Mouse (Mus musculus) liver, embryonic 14.5 days (tissue): Measurements from ENCODE around the gene Cdcp2. TPM values are rescaled to one million over a fixed set of nuclear protein-coding genes. Genes with fewer than 3 reads are reported as not detected.

Experiments used
- ATAC-seq: fragments of 200-750 bp; cut with Nextera tagmentation; 2 replicates; pipeline ENCODE4 v1.8.0; 2017; ENCODE audit warnings: moderate number of reproducible peaks, mild to moderate bottlenecking, moderate library complexity; ENCODE audit not compliant: insufficient read depth
- DNase-seq, 3 experiments: peaks; one replicate each; pipeline ENCODE4 v3.0.0-alpha.2; 2012 to 2013; ENCODE audit warnings: low read depth in 3 of 3, low spot score in 3 of 3
- H3K27ac ChIP-seq: fragments of 300-500 bp; sonication (generic); 2 replicates; pipeline ENCODE4 v1.5.1; 2014; ENCODE audit warnings: moderate library complexity, mild to moderate bottlenecking, control low read depth, inconsistent platforms
- H3K27me3 ChIP-seq: fragments of 300-500 bp; sonication (generic); 2 replicates; pipeline ENCODE4 v1.6.1; 2014; ENCODE audit warnings: mild to moderate bottlenecking, low read length, moderate library complexity; ENCODE audit not compliant: control insufficient read depth, insufficient read depth
- H3K36me3 ChIP-seq: fragments of 300-500 bp; sonication (generic); replicated peaks from 2 replicates; pipeline ENCODE4 v1.6.1; 2014; ENCODE audit warnings: low read depth; ENCODE audit not compliant: control insufficient read depth, insufficient read depth
- H3K4me1 ChIP-seq, 2 experiments: fragments of 200-500 bp in 1 of 2; fragments of 300-500 bp in 1 of 2; sonication (generic) in 1 of 2; replicated peaks; 2 replicates each; pipeline ENCODE4 v1.6.1; 2012 to 2014; ENCODE audit warnings: antibody characterized with exemption in 1 of 2, inconsistent platforms in 1 of 2, low read length in 1 of 2; ENCODE audit not compliant: control insufficient read depth in 2 of 2, insufficient read depth in 2 of 2
- H3K4me2 ChIP-seq: fragments of 300-500 bp; sonication (generic); 2 replicates; pipeline ENCODE4 v1.6.1; 2014; ENCODE audit warnings: low read depth, mild to moderate bottlenecking, control low read depth, moderate library complexity
- H3K4me3 ChIP-seq, 2 experiments: fragments of 200-500 bp in 1 of 2; fragments of 300-500 bp in 1 of 2; sonication (generic) in 1 of 2; 2 replicates each; pipeline ENCODE4 v1.5.1; 2012 to 2014; ENCODE audit warnings: low read depth in 2 of 2, low read length in 2 of 2, mild to moderate bottlenecking in 2 of 2, control low read depth in 1 of 2, inconsistent platforms in 1 of 2, moderate library complexity in 1 of 2; ENCODE audit not compliant: insufficient read depth in 1 of 2
- H3K9ac ChIP-seq: fragments of 300-500 bp; sonication (generic); replicated peaks from 2 replicates; pipeline ENCODE4 v1.6.1; 2014; ENCODE audit warnings: mild to moderate bottlenecking, control low read depth, moderate library complexity
- H3K9me3 ChIP-seq: fragments of 300-500 bp; sonication (generic); 2 replicates; pipeline ENCODE4 v1.6.1; 2016; ENCODE audit warnings: low read length, mixed read lengths; ENCODE audit not compliant: control insufficient read depth
- CTCF ChIP-seq: IDR thresholded peaks from 2 replicates; pipeline ENCODE4 v1.5.1; 2016; ENCODE audit warnings: antibody characterized with exemption, low read depth, control low read depth
- EP300 ChIP-seq: IDR thresholded peaks from 2 replicates; pipeline ENCODE4 v1.6.1; 2016; ENCODE audit warnings: antibody characterized with exemption, low read depth
- WGBS: fragments of 180-500 bp; shearing (Covaris S2); extraction: QIAGEN DNeasy Blood & Tissue Kit; methylation state at CpG from one replicate; pipeline ENCODE4 v1.1.7; 2014; ENCODE audit not compliant: insufficient replicate concordance; 5-methylcytosine and 5-hydroxymethylcytosine counted together
- polyA plus RNA-seq, 2 experiments: library from polyadenylated mRNA; depleted of rRNA in 1 of 2; stranded (reverse) in 1 of 2; unstranded in 1 of 2; fragments of >200 nt; fragmentation: Nextera tagmentation in 1 of 2; extraction: Ambion mirVana in 1 of 2; gene quantifications; 2 replicates each; pipeline versions ENCODE4 v1.2.1 to v1.2.3; 2012 to 2014

The Cdcp2 gene
- polyA plus RNA-seq, 2 experiments: not detected

DNA sequence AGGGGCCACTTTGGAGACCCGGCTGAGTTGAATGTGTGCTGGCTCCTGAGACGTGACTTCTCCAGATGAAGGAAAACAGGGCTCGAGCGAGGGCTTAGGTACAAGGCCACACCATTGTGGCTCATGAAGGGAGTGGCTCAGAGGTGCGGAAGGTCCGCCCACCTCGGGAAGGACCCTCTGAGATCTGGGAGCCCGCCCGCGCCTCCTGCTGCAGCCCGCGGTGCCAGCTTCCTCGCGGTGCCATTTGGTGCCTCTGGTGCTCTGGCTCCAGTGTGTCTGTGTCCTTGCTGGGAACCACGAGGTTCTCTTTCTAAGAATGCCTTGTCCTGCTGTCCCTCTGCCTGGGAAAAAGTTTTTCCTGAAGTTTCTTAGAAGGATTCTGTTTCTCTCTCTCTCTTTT is 1.2 kb downstream of the Cdcp2 start:
- no peaks in the 10 kb centered on the region for H3K27me3 ChIP-seq
- ATAC-seq (no peak), DNase-seq (no peak)
- H3K4me1 ChIP-seq: no peaks in the 10 kb centered on the region
- no peaks in the 10 kb centered on the region for H3K9me3 ChIP-seq
- H3K4me3 ChIP-seq: no peak overlapping the region
- H3K27ac ChIP-seq: no peak overlapping the region
- H3K9ac ChIP-seq: no peak overlapping the region
- TF ChIP-seq CTCF (no peak), EP300 (no peak)
- no peak overlapping the region for H3K4me2 ChIP-seq
- H3K36me3 ChIP-seq: no peaks in the 10 kb centered on the region
- 47% methylated on average over 15 of the region's 15 CpGs for WGBS

GRCm38 (mm10) chr4:107098375-107098774 is 1.7 kb downstream of the Cdcp2 start:
- no peaks in the 10 kb centered on the region for H3K9me3 ChIP-seq
- no peak overlapping the region for H3K9ac ChIP-seq
- DNase-seq (no peak), ATAC-seq (no peak)
- H3K4me3 ChIP-seq: no peak overlapping the region
- 74% methylated on average over 10 of the region's 10 CpGs for WGBS
- H3K4me2 ChIP-seq: no peak overlapping the region
- H3K27ac ChIP-seq: no peak overlapping the region
- no peaks in the 10 kb centered on the region for H3K27me3 ChIP-seq
- no peaks in the 10 kb centered on the region for H3K4me1 ChIP-seq
- H3K36me3 ChIP-seq: no peaks in the 10 kb centered on the region
- no peak for TF ChIP-seq EP300

DNA sequence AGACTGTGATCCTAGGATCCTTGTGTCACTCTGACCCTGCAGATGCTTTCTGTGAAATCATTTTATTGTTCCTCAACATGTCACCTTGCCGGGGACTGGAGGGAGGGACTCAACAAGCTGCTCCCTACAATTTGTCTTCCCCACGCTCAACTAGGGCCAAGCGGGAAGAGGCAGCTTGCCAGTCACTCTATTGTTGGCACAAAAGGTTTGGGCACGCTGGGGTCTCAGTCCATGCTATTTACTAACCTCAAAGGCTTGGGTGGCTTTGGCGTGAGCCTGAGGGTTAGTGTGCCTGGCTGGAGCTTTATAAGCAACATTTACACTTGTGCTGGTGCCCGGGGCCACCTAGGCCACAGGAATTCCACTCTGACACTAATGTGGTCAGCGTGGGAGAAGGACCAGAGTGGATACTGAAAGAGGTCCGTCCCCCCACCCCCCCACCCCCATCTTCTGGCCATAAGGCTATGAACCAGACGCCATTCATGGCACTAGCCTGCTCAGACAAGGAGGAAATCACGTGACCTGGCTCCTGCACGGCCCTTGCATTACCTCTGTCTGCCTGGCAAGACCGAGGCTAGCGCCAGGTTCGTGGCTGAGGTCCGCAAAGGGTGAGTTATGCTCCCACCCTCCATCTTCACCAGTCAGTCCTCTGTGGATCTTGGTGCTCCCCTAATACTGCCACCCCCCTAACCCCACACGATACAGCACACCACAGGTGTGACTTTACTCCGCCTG is 2.3 kb downstream of the Cdcp2 start:
- H3K9ac ChIP-seq: no peak overlapping the region
- H3K4me2 ChIP-seq: no peak overlapping the region
- 57% methylated on average over 17 of the region's 17 CpGs for WGBS
- TF ChIP-seq EP300 (no peak), CTCF (no peak)
- DNase-seq (no peak), ATAC-seq (no peak)
- H3K27ac ChIP-seq: no peak overlapping the region
- no peaks in the 10 kb centered on the region for H3K4me1 ChIP-seq
- no peaks in the 10 kb centered on the region for H3K36me3 ChIP-seq
- H3K9me3 ChIP-seq: no peaks in the 10 kb centered on the region
- H3K27me3 ChIP-seq: no peaks in the 10 kb centered on the region
- H3K4me3 ChIP-seq: no peak overlapping the region

GRCm38 (mm10) chr4:107102220-107102619 is 5.5 kb downstream of the Cdcp2 start:
- no peak overlapping the region for H3K27ac ChIP-seq
- no peaks in the 10 kb centered on the region for H3K9me3 ChIP-seq
- H3K36me3 ChIP-seq: no peaks in the 10 kb centered on the region
- no peak for DNase-seq
- H3K4me2 ChIP-seq: no peak overlapping the region
- H3K27me3 ChIP-seq: no peaks in the 10 kb centered on the region
- no peaks in the 10 kb centered on the region for H3K4me1 ChIP-seq
- ATAC-seq: no peak
- WGBS: 66% methylated on average over 8 of the region's 8 CpGs
- no peak overlapping the region for H3K9ac ChIP-seq
- no peak overlapping the region for H3K4me3 ChIP-seq
- TF ChIP-seq CTCF (no peak), EP300 (no peak)

- Histone ChIP-seq H3K9ac (no peak overlapping the region), H3K4me2 (no peak overlapping the region), H3K4me3 (no peak overlapping the region), H3K36me3 (no peaks in the 10 kb centered on the region), H3K4me1 (peaks cover 0 to 6% of the 10 kb centered on the region in 2 experiments; a peak in 2 of 4 replicates), H3K27me3 (no peaks in the 10 kb centered on the region), H3K9me3 (no peaks in the 10 kb centered on the region), H3K27ac (no peak overlapping the region)
- TF ChIP-seq EP300 (no peak), CTCF (no peak)
- ATAC-seq (no peak), DNase-seq (no peak)
- WGBS: 79% methylated on average over 16 of the region's 16 CpGs
Measured at GRCm38 (mm10) chr4:107106777-107107176, 10.1 kb downstream of the Cdcp2 start.
